Mouse (Mus musculus): ENCODE measurements around the gene Krtap16-1. TPM values are rescaled to one million over a fixed set of nuclear protein-coding genes. Genes with fewer than 3 reads are reported as not detected.

The Krtap16-1 gene
- not detected in 2 replicates for polyA plus RNA-seq (2016; fragmentation: Nextera tagmentation; extraction: Ambion mirVana)

GRCm38 (mm10) chr11:99986180-99986647, at the start of gene Krtap16-1:
TSS of gene Krtap16-1 (minus strand) at chr11:99986597.
- H3K36me3 ChIP-seq (replicated peaks), result no peaks in the 10 kb centered on the region
- no peaks in the 10 kb centered on the region for H3K27me3 ChIP-seq
- no peaks in the 10 kb centered on the region for H3K4me1 ChIP-seq
- no peak within 1 kb of the TSS for H3K27ac ChIP-seq
- no peak for ATAC-seq (ENCODE audit: low FRiP score)
- no peak within 1 kb of the TSS for H3K4me2 ChIP-seq
- no peaks in the 10 kb centered on the region for H3K9me3 ChIP-seq
- WGBS, result 88% methylated on average over 8 of the region's 8 CpGs
- no peak within 1 kb of the TSS for H3K9ac ChIP-seq
- no peak within 1 kb of the TSS for H3K4me3 ChIP-seq (replicated peaks)

- Histone ChIP-seq H3K36me3 (replicated peaks) (no peaks in the 10 kb centered on the region), H3K27me3 (no peaks in the 10 kb centered on the region), H3K9ac (no peak within 1 kb of the TSS), H3K9me3 (no peaks in the 10 kb centered on the region), H3K4me1 (no peaks in the 10 kb centered on the region; the same call in 1 of the 2 replicates), H3K4me3 (replicated peaks) (no peak within 1 kb of the TSS), H3K27ac (no peak within 1 kb of the TSS), H3K4me2 (no peak within 1 kb of the TSS)
- no peak for ATAC-seq (ENCODE audit: low FRiP score)
- WGBS, result 94% methylated on average over 6 of the region's 6 CpGs
Observed at GRCm38 (mm10) chr11:100029768-100030167, 43.4 kb upstream of the Krtap16-1 start, which contains the start of gene Krt33b. TSS of gene Krt33b (minus strand) at chr11:100029868.

- ATAC-seq (ENCODE audit: low FRiP score), result no peak
Observed at GRCm38 (mm10) chr11:100021438-100021837, 35.0 kb upstream of the Krtap16-1 start.

GRCm38 (mm10) chr11:100019466-100019865, 33.1 kb upstream of the Krtap16-1 start:
- Histone ChIP-seq H3K9me3 (no peaks in the 10 kb centered on the region), H3K9ac (no peak overlapping the region), H3K27me3 (no peaks in the 10 kb centered on the region), H3K4me2 (no peak overlapping the region), H3K4me3 (replicated peaks) (no peak overlapping the region), H3K4me1 (no peaks in the 10 kb centered on the region), H3K27ac (no peak overlapping the region), H3K36me3 (replicated peaks) (no peaks in the 10 kb centered on the region)
- no peak for ATAC-seq (ENCODE audit: low FRiP score)
- 93% methylated on average over 1 of the region's 1 CpGs for WGBS

More at GRCm38 (mm10) chr11:100021438-100021837, 35.0 kb upstream of the Krtap16-1 start:
- H3K4me3 ChIP-seq (replicated peaks), result no peak overlapping the region
- no peak overlapping the region for H3K4me2 ChIP-seq
- no peaks in the 10 kb centered on the region; the same call in 1 of the 2 replicates for H3K4me1 ChIP-seq
- 84% methylated on average over 5 of the region's 5 CpGs for WGBS
- H3K36me3 ChIP-seq (replicated peaks), result no peaks in the 10 kb centered on the region
- no peaks in the 10 kb centered on the region for H3K27me3 ChIP-seq
- H3K9me3 ChIP-seq, result no peaks in the 10 kb centered on the region
- no peak overlapping the region for H3K9ac ChIP-seq
- no peak overlapping the region for H3K27ac ChIP-seq

- Histone ChIP-seq H3K4me1 (no peaks in the 10 kb centered on the region), H3K9me3 (no peaks in the 10 kb centered on the region), H3K36me3 (replicated peaks) (no peaks in the 10 kb centered on the region), H3K4me2 (no peak within 1 kb of the TSS), H3K4me3 (replicated peaks) (no peak within 1 kb of the TSS), H3K9ac (no peak within 1 kb of the TSS), H3K27me3 (no peaks in the 10 kb centered on the region), H3K27ac (no peak within 1 kb of the TSS)
- no peak for ATAC-seq (ENCODE audit: low FRiP score)
- WGBS, result 87% methylated on average over 3 of the region's 4 CpGs
Observed at GRCm38 (mm10) chr11:100016112-100016511, 29.7 kb upstream of the Krtap16-1 start, which contains the start of gene Krt33a. TSS of gene Krt33a (minus strand) at chr11:100016212.

- H3K4me2 ChIP-seq, result no peak overlapping the region
- WGBS, result 80% methylated on average over 4 of the region's 4 CpGs
- H3K9me3 ChIP-seq, result no peaks in the 10 kb centered on the region
- H3K4me1 ChIP-seq, result no peaks in the 10 kb centered on the region
- H3K27me3 ChIP-seq, result no peaks in the 10 kb centered on the region
- no peak overlapping the region for H3K9ac ChIP-seq
- no peaks in the 10 kb centered on the region for H3K36me3 ChIP-seq (replicated peaks)
- H3K4me3 ChIP-seq (replicated peaks), result no peak overlapping the region
- no peak overlapping the region for H3K27ac ChIP-seq
- ATAC-seq (ENCODE audit: low FRiP score), result no peak
Observed at GRCm38 (mm10) chr11:100013691-100014171, 27.3 kb upstream of the Krtap16-1 start.

GRCm38 (mm10) chr11:100010682-100011081, 24.3 kb upstream of the Krtap16-1 start:
- WGBS, result 89% methylated on average over 5 of the region's 5 CpGs
- Histone ChIP-seq H3K27ac (no peak overlapping the region), H3K9me3 (no peaks in the 10 kb centered on the region), H3K9ac (no peak overlapping the region), H3K36me3 (replicated peaks) (no peaks in the 10 kb centered on the region), H3K4me3 (replicated peaks) (no peak overlapping the region), H3K4me2 (no peak overlapping the region), H3K27me3 (no peaks in the 10 kb centered on the region), H3K4me1 (no peaks in the 10 kb centered on the region)
- ATAC-seq (ENCODE audit: low FRiP score), result no peak

GRCm38 (mm10) chr11:100008336-100008735, 21.9 kb upstream of the Krtap16-1 start:
- 88% methylated on average over 5 of the region's 5 CpGs for WGBS
- Histone ChIP-seq H3K9ac (no peak overlapping the region), H3K9me3 (no peaks in the 10 kb centered on the region), H3K27me3 (no peaks in the 10 kb centered on the region), H3K4me3 (replicated peaks) (no peak overlapping the region), H3K36me3 (replicated peaks) (no peaks in the 10 kb centered on the region), H3K4me1 (no peaks in the 10 kb centered on the region), H3K27ac (no peak overlapping the region), H3K4me2 (no peak overlapping the region)
- ATAC-seq (ENCODE audit: low FRiP score), result no peak

GRCm38 (mm10) chr11:100006624-100007023, 20.2 kb upstream of the Krtap16-1 start:
- no peaks in the 10 kb centered on the region for H3K9me3 ChIP-seq
- no peaks in the 10 kb centered on the region for H3K27me3 ChIP-seq
- no peaks in the 10 kb centered on the region for H3K4me1 ChIP-seq
- H3K4me3 ChIP-seq (replicated peaks), result no peak overlapping the region
- no peaks in the 10 kb centered on the region for H3K36me3 ChIP-seq (replicated peaks)
- 57% methylated on average over 3 of the region's 3 CpGs for WGBS
- no peak overlapping the region for H3K4me2 ChIP-seq
- H3K27ac ChIP-seq, result no peak overlapping the region
- H3K9ac ChIP-seq, result no peak overlapping the region
- ATAC-seq (ENCODE audit: low FRiP score), result no peak

GRCm38 (mm10) chr11:100005905-100006304, 19.5 kb upstream of the Krtap16-1 start:
- whole genome bisulfite sequencing, result 88% methylated on average over 8 of the region's 8 CpGs
- no peak for ATAC-seq (ENCODE audit: low FRiP score)
- Histone ChIP-seq H3K4me2 (no peak overlapping the region), H3K4me1 (no peaks in the 10 kb centered on the region), H3K27ac (no peak overlapping the region), H3K36me3 (replicated peaks) (no peaks in the 10 kb centered on the region), H3K27me3 (no peaks in the 10 kb centered on the region), H3K4me3 (replicated peaks) (no peak overlapping the region), H3K9me3 (no peaks in the 10 kb centered on the region), H3K9ac (no peak overlapping the region)

- Histone ChIP-seq H3K27ac (no peak overlapping the region), H3K27me3 (no peaks in the 10 kb centered on the region), H3K4me3 (replicated peaks) (no peak overlapping the region), H3K9ac (no peak overlapping the region), H3K4me1 (no peaks in the 10 kb centered on the region), H3K4me2 (no peak overlapping the region), H3K36me3 (replicated peaks) (no peaks in the 10 kb centered on the region), H3K9me3 (no peaks in the 10 kb centered on the region)
- no peak for ATAC-seq (ENCODE audit: low FRiP score)
- 33% methylated on average over 6 of the region's 6 CpGs for WGBS
Observed at GRCm38 (mm10) chr11:100004846-100005245, 18.4 kb upstream of the Krtap16-1 start.

- no peaks in the 10 kb centered on the region for H3K4me1 ChIP-seq
- ATAC-seq (ENCODE audit: low FRiP score), result no peak
- WGBS, result 92% methylated on average over 7 of the region's 7 CpGs
- no peak overlapping the region for H3K27ac ChIP-seq
- no peak overlapping the region for H3K4me2 ChIP-seq
- H3K27me3 ChIP-seq, result 0 out of 2 replicates have a peak, but pooled peaks cover 3% of the 10 kb centered on the region
- H3K36me3 ChIP-seq (replicated peaks), result no peaks in the 10 kb centered on the region
- no peak overlapping the region for H3K4me3 ChIP-seq (replicated peaks)
- no peak overlapping the region for H3K9ac ChIP-seq
- no peaks in the 10 kb centered on the region for H3K9me3 ChIP-seq
Observed at GRCm38 (mm10) chr11:99999091-99999490, 12.7 kb upstream of the Krtap16-1 start.

- Histone ChIP-seq H3K4me3 (replicated peaks) (no peak overlapping the region), H3K4me2 (no peak overlapping the region), H3K4me1 (no peaks in the 10 kb centered on the region), H3K9ac (no peak overlapping the region), H3K27ac (no peak overlapping the region), H3K9me3 (no peaks in the 10 kb centered on the region), H3K27me3 (peaks cover 14% of the 10 kb centered on the region), H3K36me3 (replicated peaks) (no peaks in the 10 kb centered on the region)
- WGBS, result 78% methylated on average over 4 of the region's 4 CpGs
- no peak for ATAC-seq (ENCODE audit: low FRiP score)
Observed at GRCm38 (mm10) chr11:99994384-99994661, 7.9 kb upstream of the Krtap16-1 start.

Measured in forebrain, embryonic 12.5 days (tissue).